Mouse (Mus musculus) ES-CJ7 (cell line): ENCODE measurements around the gene Fbxw10.
A peak's percentile ranks its signal among the peaks of the same experiment; 100 is the strongest.

Experiments used
- DNase-seq: peaks from one replicate; pipeline ENCODE4 v3.0.0; 2011; ENCODE audit warnings: low read depth, low spot score

Gene Fbxw10

DNA sequence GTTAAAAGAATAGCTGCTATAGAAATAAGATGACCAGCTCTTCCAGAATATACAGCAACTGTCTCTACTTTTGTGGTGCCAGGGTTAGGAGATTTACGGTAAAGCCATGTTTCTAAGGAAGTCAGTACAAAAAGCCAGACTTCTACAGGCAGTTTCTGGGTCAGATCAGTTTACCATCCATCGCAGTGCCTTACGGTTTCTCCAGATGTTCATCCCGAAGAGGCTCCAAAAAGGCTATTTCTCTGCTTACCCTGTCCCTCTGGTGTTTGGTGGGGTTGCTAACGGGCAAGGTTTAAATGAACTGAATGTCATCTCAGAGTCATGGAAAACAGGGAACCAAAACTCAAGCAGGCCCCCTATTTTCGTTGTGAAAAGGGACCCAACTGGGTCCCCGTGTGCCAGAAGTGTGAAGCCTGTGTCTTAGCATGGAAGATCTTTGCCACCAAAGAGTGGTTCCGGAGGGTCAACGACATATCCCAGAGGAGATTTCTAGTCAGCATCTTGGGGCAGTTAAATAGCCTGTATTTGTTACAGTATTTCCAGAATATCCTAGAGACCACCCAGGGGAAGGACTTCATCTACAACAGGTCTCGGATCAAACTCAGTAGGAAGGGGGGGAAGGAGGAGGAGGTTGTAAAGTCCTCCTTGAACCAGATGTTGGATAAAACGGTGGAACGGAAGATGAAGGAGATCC, at the start of gene Fbxw10:
Gene Fbxw10 (plus strand): TSS at position 109 of the 694 bp plus-strand sequence.
- DNase-seq: peak; percentile 58

DNA sequence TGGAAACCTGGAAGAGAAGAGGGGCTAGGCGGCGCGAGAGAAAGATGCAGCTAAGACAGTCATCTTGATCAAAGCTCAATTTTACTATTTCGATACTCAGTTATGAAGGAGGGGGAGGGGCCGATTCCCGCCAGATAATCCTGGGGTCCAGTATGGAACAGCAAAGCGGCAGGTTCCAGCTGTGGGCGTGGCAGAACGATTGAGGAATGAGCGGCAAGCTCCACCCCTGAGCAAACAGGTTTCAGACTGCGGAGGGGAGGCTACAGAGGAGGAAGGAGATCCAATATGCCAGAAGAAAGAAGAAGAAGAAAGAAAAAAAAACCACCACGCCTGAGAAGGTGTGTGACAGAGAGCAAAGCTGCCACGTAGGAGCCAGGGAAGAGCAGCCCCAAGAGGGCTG, 42.8 kb upstream of the Fbxw10 start:
- peak; percentile 47 for DNase-seq

DNA sequence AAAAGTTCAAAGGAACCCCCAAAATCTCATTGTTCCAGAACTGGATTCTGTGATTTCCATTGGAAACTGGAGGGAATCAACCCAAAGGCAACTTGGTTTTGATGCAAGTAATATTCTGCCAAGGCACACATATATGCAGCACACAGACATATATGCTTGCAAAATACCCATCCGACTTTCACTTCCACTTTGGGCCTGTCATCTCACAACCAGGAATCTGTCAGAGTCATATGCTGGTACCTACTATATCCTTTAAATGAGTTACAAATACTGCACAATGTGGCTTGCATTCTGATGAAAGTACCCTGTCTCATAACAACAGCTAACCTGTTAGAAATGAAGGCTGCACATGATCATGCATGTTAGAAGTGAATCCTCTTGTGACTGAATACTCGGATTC, 38.9 kb upstream of the Fbxw10 start:
- DNase-seq: no peak

DNA sequence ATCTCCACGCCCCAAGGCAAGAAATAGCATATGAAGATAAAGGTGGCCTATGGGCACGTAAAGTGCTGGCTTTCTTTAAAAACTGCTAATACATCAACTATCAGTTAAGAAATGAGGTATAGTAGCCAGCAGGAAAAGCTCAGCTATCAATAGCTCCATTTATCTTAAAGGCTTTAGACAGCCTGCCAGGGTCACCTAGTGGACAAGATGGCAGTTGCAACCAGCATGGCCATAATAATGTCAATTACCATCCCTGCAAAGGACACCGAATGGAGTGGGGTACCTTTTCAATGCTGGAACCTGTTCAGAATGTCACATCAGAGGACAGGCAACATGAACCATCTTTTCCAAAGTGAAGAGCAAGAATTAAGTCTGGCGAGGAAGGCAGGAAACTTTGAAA, 37.7 kb upstream of the Fbxw10 start:
- peak; percentile 31 for DNase-seq

DNA sequence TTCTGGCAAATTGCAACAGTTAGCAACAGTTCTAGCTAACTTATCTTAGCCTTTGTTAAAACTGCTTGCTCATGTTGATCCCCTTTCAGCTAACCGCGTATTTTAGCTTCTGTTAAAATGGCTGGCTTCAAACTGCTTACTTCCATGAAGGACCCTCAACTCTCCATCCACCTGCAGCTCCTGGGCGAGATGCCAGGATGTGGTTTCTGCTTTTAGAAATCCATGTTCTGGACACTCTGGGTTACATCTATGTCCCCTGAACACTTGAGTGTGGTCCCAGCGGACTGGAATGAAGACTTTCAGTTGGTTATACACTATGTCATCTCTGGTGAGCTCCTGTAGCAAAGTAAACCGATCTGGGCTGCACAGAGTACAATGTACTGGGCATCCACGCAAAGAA, 34.6 kb upstream of the Fbxw10 start:
- DNase-seq: no peak

DNA sequence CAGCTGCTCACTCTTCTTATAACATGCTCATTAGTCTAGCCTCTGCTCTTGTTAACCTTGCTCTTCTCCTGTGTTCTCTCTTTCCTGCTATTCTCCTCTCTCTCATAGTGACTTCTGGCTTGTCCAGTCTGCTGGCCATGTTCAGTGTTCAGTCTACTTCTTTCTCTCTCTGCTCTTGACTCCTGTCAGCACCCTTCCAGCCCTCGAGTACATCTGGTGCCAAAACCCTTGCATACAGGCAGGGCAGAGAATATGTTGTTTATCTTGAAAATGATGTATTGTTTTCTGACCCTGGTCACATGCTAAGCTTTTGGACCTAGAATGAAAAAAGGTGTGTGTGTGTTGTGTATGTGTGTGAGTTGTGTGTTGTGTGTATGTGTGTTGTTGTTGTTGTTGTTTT, 33.4 kb upstream of the Fbxw10 start:
- DNase-seq: no peak

DNA sequence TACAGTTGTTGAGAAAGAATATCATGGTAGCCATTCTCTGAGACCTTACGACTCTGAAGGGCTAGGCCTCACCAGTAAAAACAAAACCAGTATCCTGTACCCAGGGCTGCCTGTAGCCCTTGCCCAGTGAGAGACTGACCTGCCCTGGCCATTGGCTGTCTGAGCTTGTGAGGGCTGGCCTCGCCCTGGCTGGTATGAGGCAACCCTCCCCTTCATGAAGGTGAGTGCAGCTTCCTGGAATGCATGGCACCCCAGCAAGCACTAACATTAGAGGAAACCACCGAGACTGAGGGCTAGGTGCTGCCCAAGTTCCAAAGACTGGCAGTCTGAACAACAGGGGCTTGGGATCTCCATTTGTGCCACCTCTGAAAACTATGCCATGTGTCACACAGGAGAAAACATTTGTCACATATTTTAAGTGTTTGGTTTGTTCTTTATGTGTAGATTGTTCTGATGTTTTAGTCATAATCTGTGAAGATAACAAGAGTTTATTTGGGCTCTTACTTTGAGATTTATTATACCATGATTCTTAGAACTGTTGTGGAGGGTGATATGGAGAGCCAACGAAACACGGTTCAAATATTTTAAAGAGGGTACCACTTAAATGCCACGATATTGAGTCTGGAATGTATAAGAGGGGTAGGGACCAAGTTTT, 32.8 kb upstream of the Fbxw10 start:
- DNase-seq: no peak

- no peak for DNase-seq
Observed at GRCm38 (mm10) chr11:62814625-62815024, 32.2 kb upstream of the Fbxw10 start.

DNA sequence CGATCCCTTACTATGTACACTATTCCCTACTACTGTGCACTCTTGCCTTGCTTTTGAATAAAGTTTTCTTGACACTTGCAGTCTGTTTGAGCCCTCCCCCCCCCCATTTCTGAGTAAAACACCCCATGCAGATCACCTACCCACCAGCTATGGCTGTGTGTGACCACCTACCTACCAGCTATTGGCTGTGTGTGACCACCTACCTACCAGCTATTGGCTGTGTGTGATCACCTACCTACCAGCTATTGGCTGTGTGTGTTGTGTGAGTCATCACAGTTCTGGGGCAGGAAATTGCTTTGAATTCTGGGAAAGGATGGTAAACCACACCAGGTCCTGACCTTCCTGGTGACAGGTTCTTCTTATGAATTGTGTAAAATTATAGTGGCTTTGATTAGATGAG, 31.4 kb upstream of the Fbxw10 start:
- DNase-seq: no peak

GRCm38 (mm10) chr11:62816591-62816990, 30.3 kb upstream of the Fbxw10 start:
- no peak for DNase-seq

GRCm38 (mm10) chr11:62819059-62819686, 27.7 kb upstream of the Fbxw10 start:
- no peak for DNase-seq

GRCm38 (mm10) chr11:62820059-62820541, 26.8 kb upstream of the Fbxw10 start, which contains the start of gene Trim16:
Gene Trim16 (plus strand): TSS chr11:62820231.
- DNase-seq: peak; percentile 71

DNA sequence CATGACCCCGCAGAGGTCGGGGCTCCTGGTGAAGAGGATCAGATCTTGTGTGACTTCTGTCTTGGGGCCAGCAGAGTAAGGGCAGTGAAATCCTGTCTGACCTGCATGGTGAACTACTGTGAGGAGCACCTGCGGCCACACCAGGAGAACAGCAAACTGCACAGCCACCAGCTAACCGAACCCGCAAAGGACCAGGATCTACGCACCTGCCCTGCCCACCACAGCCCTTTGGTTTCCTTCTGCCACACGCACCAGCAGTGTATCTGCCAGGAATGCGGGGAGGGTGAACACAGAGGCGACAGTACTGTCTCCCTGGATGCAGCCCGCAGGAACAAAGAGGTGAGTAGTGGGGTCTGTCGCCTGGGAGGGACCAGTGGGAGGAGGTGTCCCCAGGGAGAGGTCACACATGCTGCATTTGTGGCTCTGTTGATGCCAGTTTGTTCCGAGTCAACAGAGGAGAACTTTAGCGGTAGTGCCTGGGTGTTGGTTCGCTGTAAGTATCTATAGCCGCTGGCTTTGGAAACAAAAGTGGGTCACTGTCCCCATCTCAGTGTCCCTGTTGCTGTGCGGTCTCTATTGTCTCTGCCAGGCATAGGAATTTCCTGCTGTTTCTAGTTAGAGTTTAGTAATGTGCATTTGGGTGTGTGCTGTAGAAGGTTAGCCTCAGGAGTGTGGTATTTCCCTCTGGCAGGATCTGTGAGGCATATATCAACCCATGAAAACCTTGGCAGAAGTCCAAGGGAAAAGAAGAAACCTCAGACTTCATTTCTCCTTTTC, 26.0 kb upstream of the Fbxw10 start:
- peak; percentile 25 for DNase-seq

- peak; percentile 61 for DNase-seq
Observed at GRCm38 (mm10) chr11:62821893-62822292, 25.0 kb upstream of the Fbxw10 start.

- DNase-seq: no peak
Observed at GRCm38 (mm10) chr11:62824211-62824610, 22.7 kb upstream of the Fbxw10 start.

GRCm38 (mm10) chr11:62825222-62826105, 21.4 kb upstream of the Fbxw10 start:
- DNase-seq: no peak

DNA sequence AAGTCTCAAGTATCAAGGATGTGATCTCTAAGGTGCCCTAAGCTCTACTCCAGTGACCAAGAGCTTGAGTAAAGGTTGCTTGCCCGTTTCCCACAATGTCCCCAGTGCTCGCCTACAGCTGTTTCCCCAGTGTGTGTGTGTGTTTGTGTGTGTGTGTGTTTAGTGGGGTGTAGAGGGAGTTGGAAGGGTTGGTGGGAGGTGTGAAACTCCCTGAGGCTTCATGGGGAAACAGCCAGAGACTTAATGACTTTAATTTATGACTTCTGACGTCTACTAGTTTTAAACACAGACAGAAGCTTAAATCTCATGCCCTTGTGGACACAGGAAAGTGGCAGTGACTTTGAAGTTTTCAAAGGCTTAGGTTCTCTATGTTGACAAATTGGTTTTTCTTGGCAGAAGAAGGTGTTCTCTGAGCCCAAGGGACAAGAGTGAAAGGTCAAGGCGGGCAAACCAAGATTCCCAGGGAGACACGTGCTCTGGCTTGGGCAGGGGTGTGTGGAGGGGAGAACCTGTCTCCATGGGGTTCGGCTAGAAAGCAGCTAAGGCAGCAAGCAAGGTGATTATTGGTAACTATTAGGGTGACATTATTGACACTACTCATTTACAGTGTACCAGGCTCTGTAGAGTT, 20.6 kb upstream of the Fbxw10 start:
- DNase-seq: no peak

DNA sequence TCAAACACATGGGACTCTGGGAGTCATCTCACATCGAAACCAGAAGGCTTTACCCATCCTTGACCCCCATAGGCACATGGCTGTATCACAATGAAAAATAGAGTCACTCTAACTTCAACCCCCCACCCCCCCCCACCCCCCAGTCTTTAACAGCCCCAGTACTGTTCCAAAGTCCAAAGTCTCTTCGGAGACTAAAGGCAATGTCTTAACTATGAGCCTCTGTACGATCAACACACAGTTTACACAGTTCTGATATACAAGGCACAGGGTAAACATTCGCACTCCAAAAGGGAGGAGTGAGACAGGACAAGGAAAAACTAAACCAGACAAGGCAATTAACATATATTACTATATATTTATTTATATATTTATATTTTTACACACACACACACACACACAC, 19.7 kb upstream of the Fbxw10 start:
- no peak for DNase-seq

- no peak for DNase-seq
Observed at GRCm38 (mm10) chr11:62827911-62828310, 19.0 kb upstream of the Fbxw10 start.

DNA sequence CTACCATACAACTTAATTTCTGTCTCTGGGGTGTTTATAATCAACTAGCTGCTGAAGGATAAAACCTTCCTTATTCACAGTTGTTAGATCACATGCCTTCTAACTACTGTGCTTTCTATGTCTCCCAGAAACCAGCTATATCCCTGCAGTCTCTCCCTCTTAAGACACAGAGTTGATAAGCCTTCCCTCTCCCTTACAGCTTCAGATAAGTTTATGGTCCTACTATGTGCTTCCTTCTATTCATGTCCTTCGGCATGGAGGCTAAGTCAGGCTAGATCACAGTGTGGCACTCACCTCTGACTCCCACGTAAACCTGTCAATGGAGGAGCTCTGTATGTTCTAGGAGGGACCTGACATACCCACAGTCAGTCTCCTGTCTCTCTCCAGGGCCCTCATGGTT, 16.5 kb upstream of the Fbxw10 start:
- no peak for DNase-seq
